Mouse (Mus musculus) limb, embryonic 12.5 days (tissue): ENCODE data around the gene Syt14. TPM values are rescaled to one million over a fixed set of nuclear protein-coding genes. Genes with fewer than 3 reads are reported as not detected.

Experiments used
- ATAC-seq: fragments of 200-750 bp; cut with Nextera tagmentation; 2 replicates; pipeline ENCODE4 v1.8.0; 2017; ENCODE audit warnings: low read depth, moderate TSS enrichment; ENCODE audit not compliant: insufficient number of reproducible peaks, insufficient read depth, low FRiP score, low TSS enrichment
- H3K27ac ChIP-seq: fragments of 300-500 bp; sonication (generic); 2 replicates; pipeline ENCODE4 v1.5.1; 2016; ENCODE audit warnings: mild to moderate bottlenecking, moderate library complexity
- H3K27me3 ChIP-seq: fragments of 300-500 bp; sonication (generic); 2 replicates; pipeline ENCODE4 v1.6.1; 2016; ENCODE audit warnings: mild to moderate bottlenecking, moderate library complexity
- H3K36me3 ChIP-seq: fragments of 300-500 bp; sonication (generic); 2 replicates; pipeline ENCODE4 v1.6.1; 2016; ENCODE audit warnings: mild to moderate bottlenecking, moderate library complexity
- H3K4me1 ChIP-seq: fragments of 300-500 bp; sonication (generic); replicated peaks from 2 replicates; pipeline ENCODE4 v1.6.1; 2016
- H3K4me2 ChIP-seq: fragments of 300-500 bp; sonication (generic); 2 replicates; pipeline ENCODE4 v1.6.1; 2016; ENCODE audit warnings: mild to moderate bottlenecking, moderate library complexity
- H3K4me3 ChIP-seq: fragments of 300-500 bp; sonication (generic); replicated peaks from 2 replicates; pipeline ENCODE4 v1.5.1; 2016; ENCODE audit warnings: mild to moderate bottlenecking
- H3K9ac ChIP-seq: fragments of 300-500 bp; sonication (generic); replicated peaks from 2 replicates; pipeline ENCODE4 v1.6.1; 2016; ENCODE audit warnings: mild to moderate bottlenecking, moderate library complexity
- H3K9me3 ChIP-seq: fragments of 300-500 bp; sonication (generic); 2 replicates; pipeline ENCODE4 v1.6.1; 2016; ENCODE audit warnings: mild to moderate bottlenecking, moderate library complexity
- WGBS: fragments of 180-500 bp; shearing (Covaris S2); methylation state at CpG from one replicate; pipeline ENCODE4 v1.1.7; 2016; 5-methylcytosine and 5-hydroxymethylcytosine counted together
- polyA plus RNA-seq: library from polyadenylated mRNA; unstranded; fragments of >200 nt; fragmentation: Nextera tagmentation; extraction: Ambion mirVana; gene quantifications from 2 replicates; pipeline ENCODE4 v1.2.1, GENCODE M21; 2016

Syt14 gene
- polyA plus RNA-seq, 1 experiment from 2014 or later: 4.2 TPM

- peak overlapping the region; percentile 74 for H3K27ac ChIP-seq
- peaks cover 46% of the 10 kb centered on the region for H3K36me3 ChIP-seq
- peak overlapping the region; percentile 98 for H3K4me3 ChIP-seq
- no peaks in the 10 kb centered on the region for H3K27me3 ChIP-seq
- H3K9ac ChIP-seq: peak overlapping the region; percentile 53
- no peaks in the 10 kb centered on the region for H3K9me3 ChIP-seq
- WGBS: 7% methylated on average over 2 of the region's 2 CpGs
- no peak for ATAC-seq
- H3K4me1 ChIP-seq: peaks cover 47% of the 10 kb centered on the region
- peak overlapping the region; percentile 85 for H3K4me2 ChIP-seq
These were observed 184.4 kb downstream of the Syt14 start for GRCm38 (mm10) chr1:192851126-192851525.

- no peak for ATAC-seq
- Histone ChIP-seq H3K4me3 (no peak overlapping the region), H3K36me3 (peaks cover 61% of the 10 kb centered on the region), H3K4me1 (peaks cover 47% of the 10 kb centered on the region), H3K9ac (no peak overlapping the region), H3K4me2 (no peak overlapping the region), H3K9me3 (no peaks in the 10 kb centered on the region), H3K27me3 (no peaks in the 10 kb centered on the region), H3K27ac (no peak overlapping the region)
- 55% methylated on average over 5 of the region's 5 CpGs for WGBS
These were observed 186.0 kb downstream of the Syt14 start for GRCm38 (mm10) chr1:192849616-192850015.

- Histone ChIP-seq H3K27ac (no peak overlapping the region), H3K4me3 (no peak overlapping the region), H3K4me2 (no peak overlapping the region), H3K9me3 (no peaks in the 10 kb centered on the region), H3K27me3 (no peaks in the 10 kb centered on the region), H3K4me1 (peaks cover 32% of the 10 kb centered on the region), H3K9ac (no peak overlapping the region), H3K36me3 (peaks cover 81% of the 10 kb centered on the region)
- WGBS: 58% methylated on average over 3 of the region's 3 CpGs
- no peak for ATAC-seq
These were observed 188.3 kb downstream of the Syt14 start for GRCm38 (mm10) chr1:192847254-192847653.

Other genes with a start within 250 kb of the Syt14 start
- gene Sertad4, start 180.0 kb downstream of the Syt14 start, polyA plus RNA-seq: 80.4 and 85.1 TPM in 2 replicates
- 12.0 TPM in 2 replicates for gene Diexf, start 94.5 kb upstream of the Syt14 start, polyA plus RNA-seq
- 8.7 and 10.9 TPM in 2 replicates for gene Irf6, start 117.3 kb upstream of the Syt14 start, polyA plus RNA-seq
- gene A130010J15Rik, start 132.3 kb upstream of the Syt14 start, polyA plus RNA-seq: 14.9 and 16.3 TPM in 2 replicates
- 4.3 and 4.5 TPM in 2 replicates for gene Traf3ip3, start 165.9 kb upstream of the Syt14 start, polyA plus RNA-seq
- gene Lamb3, start 171.9 kb upstream of the Syt14 start, polyA plus RNA-seq: 2.0 and 2.2 TPM in 2 replicates
- 0.28 and 0.61 TPM in 2 replicates for gene Hsd11b1, start 228.3 kb upstream of the Syt14 start, polyA plus RNA-seq
- 10.4 and 12.8 TPM in 2 replicates for gene G0s2, start 237.4 kb upstream of the Syt14 start, polyA plus RNA-seq